Mouse (Mus musculus): ENCODE data around the gene Clk3. TPM values are rescaled to one million over a fixed set of nuclear protein-coding genes. Genes with fewer than 3 reads are reported as not detected.

Clk3 gene
- polyA plus RNA-seq, 2 experiments, result 88.0 to 136 TPM

DNA sequence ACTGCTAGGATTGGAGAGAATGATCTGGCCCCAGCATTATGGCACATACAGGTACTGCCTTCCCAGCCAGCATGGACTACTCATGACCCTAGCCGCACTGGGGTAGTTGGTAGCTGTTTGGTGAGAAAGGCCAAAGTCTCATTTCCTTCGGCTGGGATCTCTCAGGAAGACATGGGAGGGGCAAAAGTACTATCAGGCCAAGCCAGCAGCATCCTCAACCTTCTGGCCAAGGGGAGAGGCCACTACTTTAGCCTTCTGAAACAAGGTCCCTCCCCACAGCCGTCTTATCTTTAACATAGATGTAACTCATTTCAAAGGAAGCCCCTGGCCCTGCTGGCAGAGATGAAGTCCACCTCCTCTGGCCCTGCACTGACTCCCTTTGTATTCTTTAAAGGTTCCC is 8.1 kb downstream of the Clk3 start:
- Histone ChIP-seq H3K9me3 (ENCODE audit: control insufficient read depth, low read length) (no peaks in the 10 kb centered on the region), H3K36me3 (replicated peaks; ENCODE audit: control insufficient read depth, insufficient read depth, low read depth) (peaks cover 97% of the 10 kb centered on the region), H3K27ac (peak overlapping the region; percentile 90), H3K4me3 (ENCODE audit: insufficient read depth in 1 of 2, low read depth in 2 of 2, low read length in 2 of 2) (peak overlapping the region; percentile 22 to 25; a peak in 3 of 4 replicates), H3K27me3 (ENCODE audit: control insufficient read depth, insufficient read depth, low read length) (no peaks in the 10 kb centered on the region), H3K9ac (replicated peaks) (peak overlapping the region; percentile 62), H3K4me1 (replicated peaks; ENCODE audit: control insufficient read depth in 2 of 2, insufficient read depth in 2 of 2, low read length in 1 of 2) (peaks cover 37 to 42% of the 10 kb centered on the region in 2 experiments), H3K4me2 (ENCODE audit: low read depth) (peak overlapping the region; percentile 63)
- TF ChIP-seq EP300 (IDR thresholded peaks at IDR 0.05; ENCODE audit: low read depth) (peak; percentile 67), CTCF (IDR thresholded peaks at IDR 0.05; ENCODE audit: low read depth) (no peak)
- ATAC-seq (ENCODE audit: insufficient read depth) (peak; percentile 82), DNase-seq (ENCODE audit: low read depth in 3 of 3, low spot score in 3 of 3) (peak; percentile 72 to 76 (median 74))
- 10% methylated on average over 3 of the region's 3 CpGs for WGBS (ENCODE audit: insufficient replicate concordance)

DNA sequence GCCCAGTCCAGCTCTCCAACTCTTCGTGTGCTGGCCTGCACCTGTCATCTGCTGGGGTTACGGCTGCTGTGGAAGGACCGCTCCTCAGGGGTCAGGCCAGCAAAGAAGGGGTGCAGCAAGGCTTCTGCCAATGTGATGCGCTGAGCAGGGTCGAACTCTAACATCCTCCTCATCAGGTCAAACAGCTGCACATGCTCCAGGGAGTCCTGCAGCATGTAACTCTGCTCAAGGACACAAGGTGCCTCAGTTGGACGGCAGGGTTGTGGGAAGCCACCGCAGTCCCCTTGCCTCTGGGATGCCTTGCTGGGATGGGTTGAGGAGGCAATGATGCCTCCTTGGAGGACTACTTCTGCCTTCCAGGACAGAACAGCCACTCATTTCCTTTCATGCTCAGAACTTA is 14.8 kb downstream of the Clk3 start:
- ATAC-seq (ENCODE audit: insufficient read depth), result no peak
- Histone ChIP-seq H3K4me1 (replicated peaks; ENCODE audit: control insufficient read depth in 2 of 2, insufficient read depth in 2 of 2, low read length in 1 of 2) (no peaks in the 10 kb centered on the region), H3K27me3 (ENCODE audit: control insufficient read depth, insufficient read depth, low read length) (no peaks in the 10 kb centered on the region), H3K27ac (no peak overlapping the region), H3K36me3 (replicated peaks; ENCODE audit: control insufficient read depth, insufficient read depth, low read depth) (peaks cover 96% of the 10 kb centered on the region), H3K4me2 (ENCODE audit: low read depth) (no peak overlapping the region), H3K9me3 (ENCODE audit: control insufficient read depth, low read length) (no peaks in the 10 kb centered on the region), H3K9ac (replicated peaks) (no peak overlapping the region), H3K4me3 (ENCODE audit: insufficient read depth in 1 of 2, low read depth in 2 of 2, low read length in 2 of 2) (no peak overlapping the region)
- 85% methylated on average over 7 of the region's 7 CpGs for WGBS (ENCODE audit: insufficient replicate concordance)
- TF ChIP-seq CTCF (IDR thresholded peaks at IDR 0.05; ENCODE audit: low read depth), result no peak
- no peak for TF ChIP-seq EP300 (IDR thresholded peaks at IDR 0.05; ENCODE audit: low read depth)
- no peak for DNase-seq (ENCODE audit: low read depth in 3 of 3, low spot score in 3 of 3)

DNA sequence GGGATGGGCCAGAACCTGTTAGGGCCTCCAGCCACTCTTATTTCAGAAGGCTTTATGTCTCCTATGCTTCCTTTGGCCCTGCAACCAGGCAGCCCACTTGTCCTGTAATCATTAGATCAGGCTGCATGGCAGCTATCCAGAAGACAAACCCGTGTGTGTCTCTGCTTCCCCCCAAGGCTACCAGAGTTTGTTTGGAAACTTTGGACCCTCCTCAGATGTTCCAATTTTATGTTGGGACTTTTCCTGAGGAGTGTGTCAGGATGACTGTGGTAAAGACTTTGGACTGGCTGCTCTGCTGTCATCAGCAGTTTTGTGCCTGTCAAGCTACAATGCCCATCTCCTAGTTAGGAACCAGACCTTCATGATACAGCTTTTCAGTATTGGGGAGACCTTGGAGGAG is 16.8 kb downstream of the Clk3 start:
- no peak overlapping the region for H3K4me2 ChIP-seq (ENCODE audit: low read depth)
- TF ChIP-seq EP300 (IDR thresholded peaks at IDR 0.05; ENCODE audit: low read depth), result no peak
- 69% methylated on average over 1 of the region's 1 CpGs for WGBS (ENCODE audit: insufficient replicate concordance)
- H3K4me1 ChIP-seq (replicated peaks; ENCODE audit: control insufficient read depth in 2 of 2, insufficient read depth in 2 of 2, low read length in 1 of 2), result no peaks in the 10 kb centered on the region
- no peak overlapping the region for H3K9ac ChIP-seq (replicated peaks)
- H3K27ac ChIP-seq, result no peak overlapping the region
- peaks cover 86% of the 10 kb centered on the region for H3K36me3 ChIP-seq (replicated peaks; ENCODE audit: control insufficient read depth, insufficient read depth, low read depth)
- H3K9me3 ChIP-seq (ENCODE audit: control insufficient read depth, low read length), result no peaks in the 10 kb centered on the region
- H3K4me3 ChIP-seq (ENCODE audit: insufficient read depth in 1 of 2, low read depth in 2 of 2, low read length in 2 of 2), result no peak overlapping the region
- no peak for DNase-seq (ENCODE audit: low read depth in 3 of 3, low spot score in 3 of 3)
- no peak for ATAC-seq (ENCODE audit: insufficient read depth)
- H3K27me3 ChIP-seq (ENCODE audit: control insufficient read depth, insufficient read depth, low read length), result no peaks in the 10 kb centered on the region

DNA sequence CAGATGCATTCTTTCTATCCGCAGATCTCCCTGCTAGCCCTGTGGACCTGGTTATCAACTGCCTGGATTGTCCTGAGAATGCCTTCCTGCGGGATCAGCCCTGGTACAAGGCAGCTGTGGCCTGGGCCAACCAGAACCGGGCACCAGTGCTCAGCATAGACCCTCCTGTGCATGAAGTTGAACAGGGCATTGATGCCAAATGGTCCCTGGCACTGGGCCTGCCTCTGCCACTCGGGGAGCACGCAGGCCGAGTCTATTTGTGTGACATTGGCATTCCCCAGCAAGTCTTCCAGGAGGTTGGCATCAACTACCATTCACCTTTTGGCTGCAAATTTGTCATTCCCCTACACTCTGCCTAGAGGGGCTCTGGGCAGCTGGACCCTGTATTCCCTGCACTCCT is 17.5 kb downstream of the Clk3 start:
- Histone ChIP-seq H3K27me3 (ENCODE audit: control insufficient read depth, insufficient read depth, low read length) (no peaks in the 10 kb centered on the region), H3K4me3 (ENCODE audit: insufficient read depth in 1 of 2, low read depth in 2 of 2, low read length in 2 of 2) (no peak overlapping the region), H3K4me2 (ENCODE audit: low read depth) (no peak overlapping the region), H3K9me3 (ENCODE audit: control insufficient read depth, low read length) (no peaks in the 10 kb centered on the region), H3K9ac (replicated peaks) (no peak overlapping the region), H3K4me1 (replicated peaks; ENCODE audit: control insufficient read depth in 2 of 2, insufficient read depth in 2 of 2, low read length in 1 of 2) (no peaks in the 10 kb centered on the region), H3K36me3 (replicated peaks; ENCODE audit: control insufficient read depth, insufficient read depth, low read depth) (peaks cover 79% of the 10 kb centered on the region), H3K27ac (no peak overlapping the region)
- ATAC-seq (ENCODE audit: insufficient read depth), result no peak
- DNase-seq (ENCODE audit: low read depth in 3 of 3, low spot score in 3 of 3), result no peak
- TF ChIP-seq CTCF (IDR thresholded peaks at IDR 0.05; ENCODE audit: low read depth) (no peak), EP300 (IDR thresholded peaks at IDR 0.05; ENCODE audit: low read depth) (no peak)
- 91% methylated on average over 6 of the region's 6 CpGs for WGBS (ENCODE audit: insufficient replicate concordance)

DNA sequence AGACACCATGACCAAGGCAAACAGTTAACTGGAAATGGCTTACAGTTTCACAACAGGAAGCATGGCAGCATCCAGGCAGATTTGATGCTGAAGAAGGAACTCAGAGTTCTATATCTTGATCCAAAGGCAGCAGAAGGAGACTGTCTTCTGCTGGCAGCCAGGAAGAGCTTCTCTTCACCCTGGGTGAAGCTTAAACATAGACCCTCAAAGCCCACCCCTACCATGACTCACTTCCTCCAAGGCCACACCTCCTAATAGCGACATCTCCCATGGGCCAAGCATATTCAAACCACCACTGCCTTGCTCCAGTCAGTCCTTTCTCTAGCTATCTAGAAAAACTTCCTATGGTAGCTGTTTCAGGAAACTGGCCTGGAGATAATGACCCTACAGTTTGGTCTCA is 18.6 kb downstream of the Clk3 start:
- no peaks in the 10 kb centered on the region for H3K4me1 ChIP-seq (replicated peaks; ENCODE audit: control insufficient read depth in 2 of 2, insufficient read depth in 2 of 2, low read length in 1 of 2)
- no peak overlapping the region for H3K9ac ChIP-seq (replicated peaks)
- TF ChIP-seq CTCF (IDR thresholded peaks at IDR 0.05; ENCODE audit: low read depth), result no peak
- TF ChIP-seq EP300 (IDR thresholded peaks at IDR 0.05; ENCODE audit: low read depth), result no peak
- H3K4me3 ChIP-seq (ENCODE audit: insufficient read depth in 1 of 2, low read depth in 2 of 2, low read length in 2 of 2), result no peak overlapping the region
- H3K27ac ChIP-seq, result no peak overlapping the region
- DNase-seq (ENCODE audit: low read depth in 3 of 3, low spot score in 3 of 3) (no peak), ATAC-seq (ENCODE audit: insufficient read depth) (no peak)
- H3K9me3 ChIP-seq (ENCODE audit: control insufficient read depth, low read length), result no peaks in the 10 kb centered on the region
- no peaks in the 10 kb centered on the region for H3K27me3 ChIP-seq (ENCODE audit: control insufficient read depth, insufficient read depth, low read length)
- no peak overlapping the region for H3K4me2 ChIP-seq (ENCODE audit: low read depth)
- peaks cover 73% of the 10 kb centered on the region for H3K36me3 ChIP-seq (replicated peaks; ENCODE audit: control insufficient read depth, insufficient read depth, low read depth)
- WGBS (ENCODE audit: insufficient replicate concordance), result 74% methylated on average over 1 of the region's 1 CpGs
